Mouse (Mus musculus) olfactory bulb, adult 2 months (tissue): Measurements from ENCODE around the gene Selenow.

Experiments
- CTCF ChIP-seq: fragments of 200-500 bp; IDR thresholded peaks from 2 replicates; pipeline ENCODE4 v1.5.1; 2012; ENCODE audit warnings: low read depth, mild to moderate bottlenecking, low read length, moderate library complexity; ENCODE audit not compliant: insufficient read depth
- POLR2A ChIP-seq: fragments of 200-500 bp; IDR thresholded peaks from 2 replicates; pipeline ENCODE4 v1.6.1; 2012; ENCODE audit warnings: mild to moderate bottlenecking, low read depth, low read length, moderate library complexity; ENCODE audit not compliant: insufficient read depth

GRCm38 (mm10) chr7:15906602-15907001, 15.6 kb downstream of the Selenow start:
- TF ChIP-seq CTCF, result no peak
- no peak for TF ChIP-seq POLR2A
